Mouse (Mus musculus) lung, adult 2 months (tissue): ENCODE data around the gene Vmn2r73.
"Not testable (repeated sequence)": the region's sequence is repeated elsewhere in the genome, so short reads cannot be mapped to it uniquely, and the experiment has no call there.

Experiments
- CTCF ChIP-seq: fragments of 200-500 bp; IDR thresholded peaks from 2 replicates; pipeline ENCODE4 v1.5.1; 2011; ENCODE audit warnings: mild to moderate bottlenecking, low read length, control low read depth; ENCODE audit not compliant: insufficient read depth
- POLR2A ChIP-seq: fragments of 200-500 bp; IDR thresholded peaks from 2 replicates; pipeline ENCODE4 v1.6.1; 2011; ENCODE audit warnings: low read depth, mild to moderate bottlenecking, control low read depth, low read length, borderline replicate concordance; ENCODE audit errors: extremely low read depth

GRCm38 (mm10) chr7:85818092-85818491 is 58.0 kb downstream of the Vmn2r73 start:
- not testable (repeated sequence) for TF ChIP-seq CTCF, POLR2A
